Mouse (Mus musculus): ENCODE measurements at regions not wholly inside any gene's neighbourhood (a gene's known extent, or its start where the extent isn't known, plus 50 kb on each side); places are given as distances from the start of the nearest gene placed in this dataset.

DNA sequence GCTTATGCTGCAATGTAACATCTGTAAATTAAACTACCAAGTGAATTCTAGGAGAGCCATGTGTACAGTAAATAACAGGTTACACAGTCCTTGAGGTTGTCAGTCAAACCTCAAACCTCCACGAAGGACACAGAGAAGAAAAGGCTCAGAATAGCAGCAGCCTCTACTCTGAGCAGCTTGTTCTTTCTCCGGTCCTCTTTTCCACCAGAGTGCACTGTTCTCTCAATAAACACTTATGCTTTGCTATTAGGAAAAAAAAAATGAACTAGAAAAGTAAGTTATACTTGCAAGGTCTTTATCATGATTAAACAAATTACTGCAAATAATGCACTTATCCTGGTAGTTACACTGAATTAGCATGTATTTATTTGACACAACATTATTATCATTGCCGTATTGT lies 89.6 kb downstream of the Amy2a5 start:
- ATAC-seq (no peak), DNase-seq (ENCODE audit: low spot score) (peak; percentile 24)
- H3K27me3 ChIP-seq (replicated peaks; ENCODE audit: control insufficient read depth, insufficient read depth, low read length): no peaks in the 10 kb centered on the region
- WGBS: 63% methylated on average over 3 of the region's 3 CpGs
- no peak overlapping the region for H3K4me2 ChIP-seq (ENCODE audit: low read length)
- no peaks in the 10 kb centered on the region for H3K4me1 ChIP-seq (ENCODE audit: control insufficient read depth, insufficient read depth, low read length)
- H3K27ac ChIP-seq (ENCODE audit: low read depth, low read length): no peak overlapping the region
- no peaks in the 10 kb centered on the region for H3K9me3 ChIP-seq (replicated peaks; ENCODE audit: control insufficient read depth, low read length)
- H3K36me3 ChIP-seq (ENCODE audit: control insufficient read depth, insufficient read depth, low read length): no peaks in the 10 kb centered on the region
- no peak overlapping the region for H3K9ac ChIP-seq (ENCODE audit: low read length)
- no peak overlapping the region for H3K4me3 ChIP-seq (ENCODE audit: low read depth, low read length)

DNA sequence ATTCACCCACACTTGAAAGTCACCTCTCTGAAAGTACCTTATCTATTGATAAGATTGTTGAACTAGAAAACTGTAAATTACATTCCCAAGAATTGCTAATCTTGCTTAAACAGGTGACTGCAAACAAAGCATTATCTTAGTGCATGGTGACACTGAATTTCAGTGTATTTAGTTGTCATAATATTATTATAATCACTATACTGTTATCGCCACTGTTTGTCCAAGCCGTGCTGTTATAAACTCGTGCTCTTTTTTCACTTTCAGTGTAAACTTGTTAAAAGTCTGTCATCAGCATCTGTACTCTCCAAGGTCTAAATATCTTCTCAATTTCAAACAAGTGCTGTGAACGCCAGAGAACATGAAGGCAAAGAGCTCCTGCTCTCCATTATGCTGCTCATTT lies 96.3 kb downstream of the Amy2a5 start:
- Histone ChIP-seq H3K27ac (ENCODE audit: low read depth, low read length) (no peak overlapping the region), H3K36me3 (ENCODE audit: control insufficient read depth, insufficient read depth, low read length) (no peaks in the 10 kb centered on the region), H3K4me3 (ENCODE audit: low read depth, low read length) (no peak overlapping the region), H3K4me2 (ENCODE audit: low read length) (no peak overlapping the region), H3K4me1 (ENCODE audit: control insufficient read depth, insufficient read depth, low read length) (no peaks in the 10 kb centered on the region), H3K27me3 (replicated peaks; ENCODE audit: control insufficient read depth, insufficient read depth, low read length) (no peaks in the 10 kb centered on the region), H3K9ac (ENCODE audit: low read length) (no peak overlapping the region), H3K9me3 (replicated peaks; ENCODE audit: control insufficient read depth, low read length) (no peaks in the 10 kb centered on the region)
- DNase-seq (ENCODE audit: low spot score) (no peak), ATAC-seq (no peak)
- WGBS: 86% methylated on average over 4 of the region's 4 CpGs

All from forebrain, embryonic 14.5 days (tissue).